Mouse (Mus musculus) layer of hippocampus, adult 11-12 months (tissue): ENCODE measurements at regions not wholly inside any gene's neighbourhood (a gene's known extent, or its start where the extent isn't known, plus 50 kb on each side); places are given as distances from the start of the nearest gene placed in this dataset.
A peak's percentile ranks its signal among the peaks of the same experiment; 100 is the strongest.

Experiments
- DNase-seq: peaks from one replicate; pipeline ENCODE4 v3.0.0; 2022; ENCODE audit warnings: low spot score

DNA sequence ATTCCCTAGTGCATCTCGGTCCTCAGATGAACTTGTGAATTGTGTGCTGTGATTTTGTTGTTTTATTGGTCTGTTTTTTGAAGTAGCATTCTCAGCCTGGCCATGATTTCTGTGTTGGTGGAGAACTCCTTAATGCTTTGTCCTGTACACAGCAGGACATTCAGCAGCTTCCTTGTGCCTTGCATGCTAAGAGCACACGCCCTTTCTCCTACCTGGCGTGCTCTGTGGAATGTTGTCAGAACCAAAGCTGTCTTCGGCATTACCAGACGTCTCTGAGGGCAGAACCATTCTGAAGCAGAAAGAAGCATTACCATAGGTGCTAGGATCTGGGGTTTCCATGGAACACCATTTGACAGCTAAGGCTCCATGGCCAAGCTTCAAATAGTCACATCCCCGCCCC is 75.0 kb upstream of the Epc2 start:
- DNase-seq, result no peak

GRCm38 (mm10) chr2:49379222-49379805 is 72.0 kb upstream of the Epc2 start:
- DNase-seq, result peak; percentile 58

DNA sequence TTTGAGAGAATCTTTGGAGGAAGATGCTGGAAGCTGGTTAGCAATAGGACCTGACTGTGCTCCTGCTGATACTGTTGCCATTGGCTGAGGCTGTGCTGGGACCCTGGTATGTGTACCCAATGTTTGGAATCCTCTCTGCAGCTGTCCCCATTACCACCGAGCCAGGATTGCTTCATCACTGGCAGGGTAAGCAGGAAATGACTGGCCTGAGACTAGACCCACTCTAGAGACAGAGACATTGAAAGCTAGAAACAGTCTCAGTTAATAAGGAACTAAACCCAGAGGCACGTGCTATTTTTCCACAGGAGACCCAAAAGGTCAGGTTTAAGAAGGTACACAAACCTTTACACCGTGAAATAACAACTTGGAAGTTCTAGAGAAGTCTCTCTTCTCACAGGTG is 70.3 kb upstream of the Epc2 start:
- DNase-seq, result no peak

- DNase-seq, result no peak
Observed at GRCm38 (mm10) chr2:49386747-49387146, 64.5 kb upstream of the Epc2 start.

DNA sequence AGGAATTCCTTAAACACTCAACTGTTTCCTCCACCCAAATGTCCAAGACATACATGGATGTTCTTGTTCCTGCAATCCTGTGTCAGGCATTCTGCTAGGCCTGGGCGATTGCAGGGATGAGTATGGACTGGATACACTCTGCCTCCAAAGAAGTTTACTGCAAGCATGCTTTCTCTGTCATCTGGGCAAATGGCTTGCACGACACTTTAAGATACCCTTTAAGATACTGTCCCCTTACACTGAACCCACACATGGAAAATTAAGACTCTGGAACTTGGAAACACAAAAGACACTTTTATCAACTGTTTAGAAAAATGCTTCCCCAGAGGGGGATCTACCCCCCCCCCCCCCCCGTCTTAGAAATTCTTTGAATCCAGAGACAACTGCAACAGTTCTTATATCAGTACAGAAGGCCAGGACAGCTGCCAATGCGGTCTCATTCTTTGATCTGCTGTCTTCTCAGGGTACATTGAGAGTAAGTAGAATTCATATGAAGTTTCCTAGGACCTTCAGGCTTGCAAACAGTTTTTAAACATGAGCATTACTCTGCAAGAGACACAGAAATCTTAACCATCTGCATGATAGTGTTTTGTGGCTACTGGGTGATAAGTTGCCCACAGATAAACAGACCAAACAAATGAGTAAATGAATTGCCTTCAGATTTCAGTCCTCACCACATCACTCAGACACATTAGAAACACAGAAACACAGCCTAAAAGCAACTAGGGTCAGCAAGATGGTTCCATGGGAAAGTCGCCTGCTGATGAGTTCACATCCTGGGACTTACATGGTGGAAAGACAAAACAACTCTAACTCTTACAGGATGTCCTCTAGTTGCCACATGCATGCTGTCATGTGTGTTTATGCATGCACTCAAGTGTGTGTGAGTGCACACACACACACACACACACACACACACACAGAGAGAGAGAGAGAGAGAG is 59.7 kb upstream of the Epc2 start:
- no peak for DNase-seq
